Mouse (Mus musculus) urinary bladder, adult 2 months (tissue): ENCODE data around the gene Eml6. TPM values are rescaled to one million over a fixed set of nuclear protein-coding genes. Genes with fewer than 3 reads are reported as not detected.
"Not testable (repeated sequence)": the region's sequence is repeated elsewhere in the genome, so short reads cannot be mapped to it uniquely, and the experiment has no call there.

ENCODE experiments used
- DNase-seq: peaks from one replicate; pipeline ENCODE4 v3.0.0; 2022; ENCODE audit warnings: low spot score
- polyA plus RNA-seq: library from polyadenylated mRNA; depleted of rRNA; stranded (reverse); fragments of >200 nt; gene quantifications from 2 replicates; pipeline ENCODE4 v1.2.3, GENCODE M21; 2012; rRNA removed

Gene Eml6
- polyA plus RNA-seq, result 4.5 and 4.7 TPM in 2 replicates

GRCm38 (mm10) chr11:30025835-30026472 is at the start of gene Eml6:
TSS of gene Eml6 (minus strand) at chr11:30026033.
- peak; percentile 87 for DNase-seq

- no peak for DNase-seq
Observed at GRCm38 (mm10) chr11:30057299-30057698, 31.5 kb upstream of the Eml6 start.

- no peak for DNase-seq
Observed at GRCm38 (mm10) chr11:30025144-30025543, 689 bp downstream of the Eml6 start.

GRCm38 (mm10) chr11:30024261-30025071 is 1.4 kb downstream of the Eml6 start:
- peak; percentile 34 for DNase-seq

GRCm38 (mm10) chr11:29986257-29986656 is 39.6 kb downstream of the Eml6 start:
- DNase-seq, result no peak

- DNase-seq, result no peak
Observed at GRCm38 (mm10) chr11:29968874-29969273, 57.0 kb downstream of the Eml6 start.

GRCm38 (mm10) chr11:29959366-29959765 is 66.5 kb downstream of the Eml6 start:
- no peak for DNase-seq

- DNase-seq, result no peak
Observed at GRCm38 (mm10) chr11:29944661-29945060, 81.2 kb downstream of the Eml6 start.

GRCm38 (mm10) chr11:29924332-29924731 is 101.5 kb downstream of the Eml6 start:
- DNase-seq, result no peak

GRCm38 (mm10) chr11:29923851-29924250 is 102.0 kb downstream of the Eml6 start:
- no peak for DNase-seq

- no peak for DNase-seq
Observed at GRCm38 (mm10) chr11:29913180-29913579, 112.7 kb downstream of the Eml6 start.

- no peak for DNase-seq
Observed at GRCm38 (mm10) chr11:29909330-29909729, 116.5 kb downstream of the Eml6 start.

GRCm38 (mm10) chr11:29885160-29885559 is 140.7 kb downstream of the Eml6 start:
- DNase-seq, result no peak

GRCm38 (mm10) chr11:29884355-29884754 is 141.5 kb downstream of the Eml6 start:
- DNase-seq, result no peak

- no peak for DNase-seq
Observed at GRCm38 (mm10) chr11:29883024-29883423, 142.8 kb downstream of the Eml6 start.

- DNase-seq, result no peak
Observed at GRCm38 (mm10) chr11:29879641-29880040, 146.2 kb downstream of the Eml6 start.

- DNase-seq, result no peak
Observed at GRCm38 (mm10) chr11:29877981-29878380, 147.9 kb downstream of the Eml6 start.

- no peak for DNase-seq
Observed at GRCm38 (mm10) chr11:29877280-29877679, 148.6 kb downstream of the Eml6 start.

- DNase-seq, result not testable (repeated sequence)
Observed at GRCm38 (mm10) chr11:29874781-29875180, 151.1 kb downstream of the Eml6 start.

GRCm38 (mm10) chr11:29870174-29870573 is 155.7 kb downstream of the Eml6 start:
- DNase-seq, result no peak

GRCm38 (mm10) chr11:29864269-29864668 is 161.6 kb downstream of the Eml6 start:
- no peak for DNase-seq

- DNase-seq, result no peak
Observed at GRCm38 (mm10) chr11:29861750-29862397, 164.0 kb downstream of the Eml6 start.

GRCm38 (mm10) chr11:29861040-29861439 is 164.8 kb downstream of the Eml6 start:
- DNase-seq, result no peak
